Mouse (Mus musculus) ES-Bruce4 (cell line): Measurements from ENCODE around the gene Apopt1.

Source experiments
- CTCF ChIP-seq: IDR thresholded peaks from one replicate; pipeline ENCODE4 v1.8.1; 2011; ENCODE audit warnings: low read depth, low read length
- POLR2A ChIP-seq: IDR thresholded peaks from one replicate; pipeline ENCODE4 v1.8.1; 2011; ENCODE audit warnings: low read length; ENCODE audit not compliant: insufficient read depth

GRCm38 (mm10) chr12:111694271-111694781 lies 18.7 kb upstream of the Apopt1 start:
- TF ChIP-seq CTCF = no peak
- no peak for TF ChIP-seq POLR2A
